Mouse (Mus musculus): Measurements from ENCODE around the gene Itpr3. TPM values are rescaled to one million over a fixed set of nuclear protein-coding genes. Genes with fewer than 3 reads are reported as not detected.
A peak's percentile ranks its signal among the peaks of the same experiment; 100 is the strongest.

Gene Itpr3
- polyA plus RNA-seq, 1 experiment from 2014 or later: 0.80 TPM

DNA sequence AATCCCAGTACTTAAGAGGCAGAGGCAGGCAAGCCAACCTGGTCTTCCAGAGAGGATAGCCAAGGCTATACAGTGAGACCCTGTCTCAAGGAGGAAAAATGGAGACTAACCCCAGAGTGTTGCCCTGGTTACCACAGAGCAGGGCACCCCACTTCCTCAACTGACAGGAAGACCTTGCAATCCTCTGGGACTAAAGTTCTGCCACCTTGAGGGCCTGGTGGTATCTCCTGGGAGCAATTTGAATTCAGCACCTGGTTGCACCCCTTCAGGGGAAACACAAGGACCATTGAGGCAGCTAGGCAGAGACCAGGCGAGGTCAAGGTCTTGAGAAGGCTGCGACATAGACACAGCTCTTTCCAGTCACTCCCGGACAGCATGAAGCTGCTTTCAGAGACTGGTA lies 31.2 kb upstream of the Itpr3 start:
- peaks cover 12% of the 10 kb centered on the region for H3K4me1 ChIP-seq

DNA sequence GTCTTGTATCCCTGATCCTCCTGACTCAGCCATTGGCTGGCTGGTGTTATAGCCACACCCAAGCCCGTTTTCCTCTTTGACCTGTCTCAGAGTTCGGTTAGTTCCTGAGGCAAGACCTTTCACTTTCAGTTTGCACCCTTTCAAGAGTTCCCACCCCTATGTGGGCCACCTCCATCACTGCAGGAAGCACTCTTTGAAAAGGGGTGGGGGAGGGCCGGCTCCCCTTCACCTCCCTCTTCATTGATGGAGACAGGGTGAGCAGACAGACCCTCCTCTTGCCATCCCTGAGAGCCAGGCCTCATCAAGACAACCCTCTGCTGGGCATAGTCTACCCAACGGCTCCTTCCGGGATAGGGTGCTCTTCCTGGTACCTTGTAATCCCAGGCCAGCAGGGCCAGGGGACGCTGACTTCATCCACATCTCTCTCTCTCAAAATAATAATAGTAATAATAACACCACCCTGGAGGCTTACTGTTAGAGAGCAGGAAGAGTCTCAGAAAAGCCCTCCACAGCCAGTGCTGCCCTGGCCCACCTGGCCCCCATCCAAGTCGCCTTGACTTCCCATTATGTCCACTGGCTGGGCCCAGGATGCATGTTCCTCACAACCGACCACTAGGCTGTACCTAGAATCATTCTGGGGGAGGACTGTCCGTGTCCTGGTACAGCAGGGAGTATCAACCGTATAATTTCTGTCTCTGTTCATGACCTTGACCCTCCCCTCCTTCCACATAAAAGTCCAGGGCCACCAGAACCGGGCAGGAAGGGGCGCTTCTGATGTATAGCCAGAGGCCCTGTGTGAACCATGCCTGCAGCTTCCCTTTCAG lies 29.4 kb upstream of the Itpr3 start:
- Histone ChIP-seq H3K4me3 (peak overlapping the region; percentile 75), H3K4me2 (peak overlapping the region; percentile 72), H3K27ac (peak overlapping the region; percentile 77), H3K4me1 (peaks cover 12% of the 10 kb centered on the region), H3K9me3 (no peaks in the 10 kb centered on the region), H3K36me3 (replicated peaks) (0 out of 2 replicates have a peak, but pooled peaks cover 5% of the 10 kb centered on the region), H3K27me3 (replicated peaks) (no peaks in the 10 kb centered on the region), H3K9ac (peak overlapping the region; percentile 94)
- 39% methylated on average over 12 of the region's 12 CpGs for WGBS
- ATAC-seq (replicated peaks): peak; percentile 43

More for the DNA sequence above, 31.2 kb upstream of the Itpr3 start:
- Histone ChIP-seq H3K4me2 (no peak overlapping the region), H3K27ac (no peak overlapping the region), H3K9me3 (no peaks in the 10 kb centered on the region), H3K27me3 (replicated peaks) (no peaks in the 10 kb centered on the region), H3K4me3 (no peak overlapping the region), H3K9ac (no peak overlapping the region), H3K36me3 (replicated peaks) (peaks cover 14% of the 10 kb centered on the region)
- ATAC-seq (replicated peaks): no peak
- 98% methylated on average over 3 of the region's 3 CpGs for WGBS

DNA sequence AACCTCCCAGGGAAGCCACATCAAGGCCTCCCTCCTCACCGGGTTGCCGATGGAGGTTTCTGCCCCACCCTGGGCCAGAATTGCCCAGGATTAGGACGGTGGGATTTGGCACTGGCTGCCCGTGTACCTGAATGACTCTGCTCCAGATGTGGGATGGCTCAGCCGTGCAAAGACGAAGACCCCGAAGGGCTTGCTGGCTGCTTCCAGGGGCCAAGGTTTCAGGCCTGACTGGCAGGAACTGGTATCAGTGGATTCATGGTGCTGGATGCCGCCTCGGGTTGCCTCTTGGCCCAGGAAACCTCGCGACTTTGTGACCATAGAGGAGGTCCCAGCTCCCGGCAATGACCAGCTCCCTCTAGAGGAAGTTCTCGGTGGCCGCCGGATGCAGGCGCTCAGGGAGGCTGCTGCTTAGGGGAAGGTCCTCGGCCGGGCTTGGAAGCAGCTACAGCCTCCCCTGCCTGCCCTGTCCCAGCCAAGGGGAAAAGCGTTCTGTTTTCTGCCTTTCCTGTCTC lies 28.8 kb upstream of the Itpr3 start:
- peak overlapping the region; percentile 94 for H3K9ac ChIP-seq
- peak overlapping the region; percentile 75 for H3K4me3 ChIP-seq
- WGBS: under 1% methylated on average over 19 of the region's 19 CpGs
- peak overlapping the region; percentile 77 for H3K27ac ChIP-seq
- no peaks in the 10 kb centered on the region for H3K9me3 ChIP-seq
- peak overlapping the region; percentile 72 for H3K4me2 ChIP-seq
- H3K27me3 ChIP-seq (replicated peaks): no peaks in the 10 kb centered on the region
- peaks cover 16% of the 10 kb centered on the region for H3K4me1 ChIP-seq
- ATAC-seq (replicated peaks): peak; percentile 82
- 0 out of 2 replicates have a peak, but pooled peaks cover 5% of the 10 kb centered on the region for H3K36me3 ChIP-seq (replicated peaks)

DNA sequence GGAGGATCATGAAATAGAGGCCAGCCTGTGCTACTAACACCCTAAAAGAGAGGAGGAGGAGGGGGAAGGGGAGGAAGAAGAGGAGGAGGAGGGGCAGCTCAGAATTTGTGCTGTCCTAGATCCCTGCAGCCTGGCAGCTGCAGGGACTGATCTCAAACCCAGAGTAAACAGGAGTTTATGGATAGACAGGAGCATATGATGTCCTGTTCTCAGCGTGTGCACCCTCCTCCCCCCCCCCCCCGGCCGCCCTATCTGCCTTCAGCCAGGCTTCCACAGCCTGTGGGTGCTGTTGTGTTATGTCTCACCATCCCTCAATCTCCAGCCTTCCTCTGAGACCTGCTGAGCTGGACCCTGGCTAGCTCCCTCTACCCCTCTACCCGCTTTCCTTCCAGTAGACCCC lies 28.2 kb upstream of the Itpr3 start, which contains the start of gene Bak1:
Gene Bak1 (minus strand): TSS at position 101 of the 400 bp plus-strand sequence.
- peak within 1 kb of the TSS; percentile 94 for H3K9ac ChIP-seq
- H3K27me3 ChIP-seq (replicated peaks): no peaks in the 10 kb centered on the region
- no peaks in the 10 kb centered on the region for H3K9me3 ChIP-seq
- ATAC-seq (replicated peaks): no peak
- WGBS: 57% methylated on average over 4 of the region's 4 CpGs
- H3K4me3 ChIP-seq: peak within 1 kb of the TSS; percentile 75
- H3K36me3 ChIP-seq (replicated peaks): 0 out of 2 replicates have a peak, but pooled peaks cover 5% of the 10 kb centered on the region
- H3K27ac ChIP-seq: peak within 1 kb of the TSS; percentile 77
- peaks cover 16% of the 10 kb centered on the region for H3K4me1 ChIP-seq
- H3K4me2 ChIP-seq: peak within 1 kb of the TSS; percentile 72

DNA sequence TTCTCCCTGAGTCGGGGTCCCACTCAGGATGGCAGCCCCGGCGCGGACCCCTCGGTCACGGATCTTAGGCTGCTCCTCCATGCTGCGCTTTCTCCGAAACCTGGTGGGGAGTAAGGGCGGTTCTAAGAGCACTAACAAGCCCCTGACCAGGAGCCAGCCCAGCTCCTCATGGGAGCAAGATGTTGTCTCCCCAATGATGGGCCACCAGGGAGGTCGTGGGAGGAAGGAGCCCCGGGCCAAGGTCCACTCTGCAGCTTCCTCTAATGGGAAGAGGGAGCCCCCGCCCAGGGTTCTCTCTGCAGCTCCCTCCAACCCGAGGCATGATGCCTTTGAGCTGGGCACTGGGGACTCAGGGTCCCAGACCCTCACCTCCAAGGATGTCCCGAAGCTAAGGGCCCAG lies 27.7 kb upstream of the Itpr3 start:
- Histone ChIP-seq H3K27ac (no peak overlapping the region), H3K9ac (no peak overlapping the region), H3K4me2 (no peak overlapping the region), H3K27me3 (replicated peaks) (no peaks in the 10 kb centered on the region), H3K9me3 (no peaks in the 10 kb centered on the region), H3K4me3 (no peak overlapping the region), H3K36me3 (replicated peaks) (0 out of 2 replicates have a peak, but pooled peaks cover 5% of the 10 kb centered on the region), H3K4me1 (peaks cover 16% of the 10 kb centered on the region)
- 86% methylated on average over 14 of the region's 14 CpGs for WGBS
- ATAC-seq (replicated peaks): no peak

DNA sequence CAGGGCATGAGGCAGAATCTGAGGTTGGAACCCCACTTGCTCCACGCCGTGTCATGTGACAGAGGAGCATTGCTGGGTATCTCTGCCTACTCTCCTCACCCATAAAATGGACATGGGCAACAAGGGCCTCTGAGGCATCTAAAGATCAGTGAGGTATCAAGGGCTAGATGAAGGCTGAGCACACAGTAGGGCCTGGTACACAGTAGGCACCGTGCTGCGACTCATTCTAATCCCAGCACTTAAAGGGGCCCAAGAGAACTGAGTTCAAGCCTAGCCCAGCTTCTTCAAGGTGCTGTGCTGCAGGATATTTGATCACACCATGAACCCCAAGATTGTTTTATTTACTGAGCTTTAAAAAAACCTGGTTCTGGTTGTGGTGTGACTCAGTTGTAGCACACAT lies 26.2 kb upstream of the Itpr3 start:
- Histone ChIP-seq H3K4me1 (peaks cover 16% of the 10 kb centered on the region), H3K27me3 (replicated peaks) (no peaks in the 10 kb centered on the region), H3K9ac (no peak overlapping the region), H3K9me3 (no peaks in the 10 kb centered on the region), H3K36me3 (replicated peaks) (0 out of 2 replicates have a peak, but pooled peaks cover 1% of the 10 kb centered on the region), H3K27ac (no peak overlapping the region), H3K4me3 (no peak overlapping the region), H3K4me2 (no peak overlapping the region)
- WGBS: 93% methylated on average over 4 of the region's 4 CpGs
- no peak for ATAC-seq (replicated peaks)

DNA sequence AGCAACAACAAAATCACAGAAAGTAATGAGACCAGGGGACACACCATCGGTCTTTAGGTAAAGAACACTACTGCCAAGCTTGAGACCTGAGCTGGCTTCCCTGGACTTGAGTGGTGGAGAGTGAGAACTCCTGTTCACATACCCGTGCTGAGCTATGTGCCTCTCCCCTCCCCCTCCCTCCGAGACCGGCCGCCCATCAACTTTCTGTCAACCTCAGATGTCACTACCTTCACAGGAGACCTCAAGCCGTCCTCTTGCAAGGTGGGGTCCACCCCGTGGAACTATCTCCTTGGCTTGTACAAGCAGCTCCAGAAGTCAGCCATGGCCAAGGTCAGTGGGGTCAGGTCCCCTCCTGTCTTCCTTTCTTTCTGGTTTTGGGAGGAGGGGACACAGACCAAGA lies 24.8 kb upstream of the Itpr3 start:
- Histone ChIP-seq H3K4me1 (peaks cover 10% of the 10 kb centered on the region), H3K4me3 (no peak overlapping the region), H3K27ac (no peak overlapping the region), H3K9ac (no peak overlapping the region), H3K36me3 (replicated peaks) (no peaks in the 10 kb centered on the region), H3K9me3 (no peaks in the 10 kb centered on the region), H3K27me3 (replicated peaks) (no peaks in the 10 kb centered on the region), H3K4me2 (no peak overlapping the region)
- no peak for ATAC-seq (replicated peaks)
- 61% methylated on average over 7 of the region's 7 CpGs for WGBS

DNA sequence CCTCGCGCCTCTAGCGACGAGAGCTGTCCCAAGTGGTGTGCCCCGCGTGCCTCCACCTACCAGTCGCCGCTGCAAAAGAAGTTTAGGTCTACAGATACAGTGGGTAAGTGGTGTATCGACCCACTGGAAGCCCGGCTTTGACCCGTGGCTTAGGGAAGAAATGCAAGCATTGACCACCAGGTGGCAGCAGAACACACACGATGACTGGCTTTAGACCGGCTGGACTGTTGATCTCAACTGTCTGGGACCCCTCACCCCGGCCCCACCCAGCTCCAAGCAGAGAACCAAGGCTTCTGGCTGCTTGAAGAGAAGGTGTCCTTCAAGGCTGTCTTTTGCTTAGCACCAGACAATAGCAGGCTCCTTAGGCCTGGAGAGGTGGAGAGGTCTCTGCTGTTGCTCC lies 24.2 kb upstream of the Itpr3 start:
- ATAC-seq (replicated peaks): peak; percentile 50; the same call in 1 of the 2 replicates
- H3K9me3 ChIP-seq: no peaks in the 10 kb centered on the region
- WGBS: under 1% methylated on average over 14 of the region's 14 CpGs
- no peak overlapping the region for H3K9ac ChIP-seq
- no peaks in the 10 kb centered on the region for H3K36me3 ChIP-seq (replicated peaks)
- H3K4me3 ChIP-seq: no peak overlapping the region
- H3K27ac ChIP-seq: no peak overlapping the region
- H3K4me1 ChIP-seq: peaks cover 5% of the 10 kb centered on the region
- H3K4me2 ChIP-seq: no peak overlapping the region
- no peaks in the 10 kb centered on the region for H3K27me3 ChIP-seq (replicated peaks)

DNA sequence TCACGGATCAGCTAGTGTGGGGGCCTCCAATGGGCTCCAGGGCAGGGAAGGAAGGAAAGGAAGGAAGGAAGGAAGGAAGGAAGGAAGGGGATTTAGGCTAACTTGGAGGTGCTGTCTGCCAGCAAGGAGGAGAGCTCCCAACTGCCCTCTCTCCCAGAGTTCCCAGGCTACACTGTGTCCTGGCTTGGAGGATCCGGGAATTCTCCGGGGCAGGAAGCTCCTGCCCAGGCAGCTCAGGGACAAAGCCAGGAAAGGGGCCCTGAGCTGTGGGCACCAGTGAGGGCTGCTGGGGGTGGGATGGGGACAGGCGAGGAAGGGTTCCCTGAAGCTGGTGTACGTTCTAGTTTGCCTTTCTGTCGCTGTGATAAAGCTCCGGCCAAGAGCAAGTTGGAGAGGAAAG lies 20.6 kb upstream of the Itpr3 start:
- Histone ChIP-seq H3K9ac (no peak overlapping the region), H3K27ac (no peak overlapping the region)
- ATAC-seq (replicated peaks): no peak

DNA sequence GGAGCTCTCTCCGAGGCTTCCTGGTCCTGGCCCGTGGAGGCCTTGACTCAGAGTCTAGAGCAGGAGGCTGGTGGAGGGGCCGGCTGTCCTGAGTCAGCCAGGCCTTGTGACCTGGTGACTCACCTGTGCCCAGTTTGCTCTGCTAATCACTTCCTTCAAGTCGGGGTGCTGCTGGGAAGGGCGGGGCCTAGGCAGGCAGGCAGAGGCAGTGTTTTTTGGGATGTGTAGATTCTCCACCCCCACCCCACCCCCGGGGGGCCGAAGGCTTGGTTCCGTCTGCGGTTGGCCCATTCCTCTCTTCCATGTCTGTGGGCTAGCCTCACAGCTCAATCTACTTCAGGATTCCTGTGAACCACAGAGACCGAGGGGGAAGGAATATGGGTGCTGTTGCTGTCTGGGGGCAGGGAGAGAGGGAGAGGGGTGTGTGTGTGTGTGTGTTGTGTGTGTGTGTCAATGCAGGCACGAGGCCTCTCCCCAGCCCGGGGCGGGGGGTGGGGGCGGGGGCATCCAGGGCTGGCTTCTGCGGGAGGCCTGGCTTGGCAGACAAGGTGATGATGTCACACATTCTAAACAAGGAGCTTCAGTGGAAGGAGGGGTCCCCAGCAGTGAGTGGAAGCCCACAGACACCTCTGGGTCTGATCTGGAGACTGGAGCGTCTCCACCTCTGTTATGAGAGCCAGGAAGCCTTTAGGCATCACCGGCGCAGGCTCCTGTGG lies 18.6 kb upstream of the Itpr3 start:
- 41% methylated on average over 18 of the region's 18 CpGs for WGBS
- no peak overlapping the region for H3K9ac ChIP-seq
- H3K27me3 ChIP-seq (replicated peaks): no peaks in the 10 kb centered on the region

More for the DNA sequence above, 20.6 kb upstream of the Itpr3 start:
- peaks cover 13% of the 10 kb centered on the region for H3K4me1 ChIP-seq
- H3K4me2 ChIP-seq: no peak overlapping the region
- 74% methylated on average over 7 of the region's 7 CpGs for WGBS
- no peak overlapping the region for H3K4me3 ChIP-seq
- no peaks in the 10 kb centered on the region for H3K27me3 ChIP-seq (replicated peaks)
- H3K9me3 ChIP-seq: no peaks in the 10 kb centered on the region
- H3K36me3 ChIP-seq (replicated peaks): no peaks in the 10 kb centered on the region

DNA sequence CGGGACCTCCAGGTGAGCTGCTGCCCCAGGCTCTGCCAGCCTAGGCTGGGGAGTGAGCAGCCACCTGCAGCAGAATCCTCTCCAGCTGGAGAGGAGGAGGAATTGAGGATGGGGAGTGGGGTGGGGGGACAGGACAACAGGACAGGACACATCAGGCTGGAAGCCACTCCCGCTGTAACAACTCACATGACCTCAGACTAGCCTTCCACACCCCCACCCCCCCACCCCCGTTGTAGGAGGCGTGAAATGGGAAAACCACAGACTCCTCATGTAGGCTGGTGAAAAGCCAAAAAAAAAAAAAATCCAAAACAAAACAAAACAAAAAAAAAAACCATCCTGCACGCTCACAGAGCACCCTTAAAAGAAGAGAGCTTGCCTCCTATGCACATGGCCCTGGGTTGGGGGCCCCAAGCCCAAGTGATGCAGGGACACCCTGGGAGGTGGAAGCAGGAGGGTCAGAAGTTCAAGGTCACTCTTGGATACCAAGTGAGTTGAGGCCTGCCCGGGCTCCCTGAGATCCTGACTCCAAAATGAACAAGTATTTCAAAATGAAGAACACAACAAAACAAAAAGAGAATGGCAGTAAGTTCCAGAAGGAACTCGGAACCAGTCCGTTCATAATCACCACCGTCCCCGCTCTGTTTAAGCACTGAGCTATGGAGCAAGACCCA lies 17.5 kb upstream of the Itpr3 start:
- Histone ChIP-seq H3K4me3 (no peak overlapping the region), H3K9me3 (no peaks in the 10 kb centered on the region), H3K27ac (no peak overlapping the region), H3K36me3 (replicated peaks) (no peaks in the 10 kb centered on the region), H3K9ac (no peak overlapping the region), H3K4me2 (no peak overlapping the region), H3K4me1 (peaks cover 9% of the 10 kb centered on the region), H3K27me3 (replicated peaks) (no peaks in the 10 kb centered on the region)
- ATAC-seq (replicated peaks): no peak
- 74% methylated on average over 10 of the region's 10 CpGs for WGBS

More for the DNA sequence above, 18.6 kb upstream of the Itpr3 start:
- no peak overlapping the region for H3K4me2 ChIP-seq
- H3K4me1 ChIP-seq: peaks cover 9% of the 10 kb centered on the region
- no peak for ATAC-seq (replicated peaks)
- H3K27ac ChIP-seq: no peak overlapping the region
- H3K9me3 ChIP-seq: no peaks in the 10 kb centered on the region
- no peak overlapping the region for H3K4me3 ChIP-seq
- H3K36me3 ChIP-seq (replicated peaks): no peaks in the 10 kb centered on the region

All from midbrain, embryonic 15.5 days (tissue).